ENCODE assay signal across 27 mouse cellular contexts in the genomic region with DNA sequence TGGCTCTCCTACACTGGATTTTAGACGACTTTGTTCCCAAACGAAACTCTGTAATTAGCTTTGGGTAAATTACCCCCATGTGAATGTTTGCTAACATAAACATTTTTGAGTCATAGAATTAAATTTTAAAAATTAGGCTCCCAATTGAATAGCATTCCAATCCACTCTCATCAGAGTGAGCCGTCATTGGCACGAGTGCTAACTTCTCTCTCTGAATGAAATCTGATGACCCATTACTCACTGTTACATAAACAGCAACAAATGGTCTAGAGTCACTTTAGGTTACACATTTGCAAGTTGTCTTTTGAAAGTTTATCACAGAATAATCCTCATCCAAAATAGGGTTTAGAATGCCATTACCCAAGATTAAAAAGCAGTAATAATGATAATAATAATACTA. TPM values are rescaled to one million over a fixed set of nuclear protein-coding genes. Genes with fewer than 3 reads are reported as not detected.
"Had no signal": no experiment of that assay in that cellular context is flagged by ENCODE, and none has a peak within 500 bp of the region (broad histone marks: within the 10 kb centered on the region; RNA-seq: fewer than 3 reads in every experiment).

No protein-coding gene starts in this region.

- H3K27me3 ChIP-seq: liver, embryonic 13.5 days; midbrain, embryonic 12.5 days; midbrain, embryonic 15.5 days; neural tube, embryonic 12.5 days; neural tube, embryonic 15.5 days had no signal

- H3K4me3 ChIP-seq: left cerebral cortex, adult 2 months; liver, embryonic 13.5 days; midbrain, embryonic 12.5 days; midbrain, embryonic 15.5 days; neural tube, embryonic 12.5 days; neural tube, embryonic 15.5 days had no signal

- H3K9ac ChIP-seq: liver, embryonic 13.5 days; lung, embryonic 14.5 days; midbrain, embryonic 12.5 days; midbrain, embryonic 15.5 days; neural tube, embryonic 12.5 days; neural tube, embryonic 15.5 days had no signal

- H3K27ac ChIP-seq: left cerebral cortex, adult 2 months; liver, embryonic 13.5 days; macrophage; midbrain, embryonic 12.5 days; midbrain, embryonic 15.5 days; neural tube, embryonic 12.5 days; neural tube, embryonic 15.5 days; stomach, postnatal 0 days had no signal

- DNase-seq: kidney, postnatal 10 days; kidney, postnatal 36 days; layer of hippocampus, postnatal 36 days; liver, embryonic 13.5 days; lung, embryonic 14.5 days; retina, postnatal 1 day; right cerebral cortex, postnatal 25 days; thymus, adult 2 months; thymus, postnatal 14 days; thymus, postnatal 4 days had no signal

- H3K4me1 ChIP-seq: liver, embryonic 13.5 days; midbrain, embryonic 12.5 days; midbrain, embryonic 15.5 days; neural tube, embryonic 12.5 days; neural tube, embryonic 15.5 days had no signal

- H3K36me3 ChIP-seq: midbrain, embryonic 15.5 days; neural tube, embryonic 12.5 days had no signal

RNA-seq across cellular contexts. Expression of gene Lmod2, which starts 12.0 kb away (rescaled TPM):
- total RNA-seq: layer of hippocampus, adult 8-10 months; layer of hippocampus, postnatal 10 days; layer of hippocampus, postnatal 36 days; left cerebral cortex, adult 2 months; left cerebral cortex, postnatal 10 days; left cerebral cortex, postnatal 36 days; megakaryocyte, adult 5-6 weeks had no signal
- polyA plus RNA-seq: limb, embryonic 11.5 days; liver, adult 2 months; macrophage; midbrain, embryonic 12.5 days; midbrain, embryonic 15.5 days; neural tube, embryonic 12.5 days; small intestine, adult 2 months; spleen, adult 2 months; stomach, embryonic 14.5 days; stomach, postnatal 0 days had no signal
